Mouse (Mus musculus): Measurements from ENCODE around the gene Ahsg. TPM values are rescaled to one million over a fixed set of nuclear protein-coding genes. Genes with fewer than 3 reads are reported as not detected.
"Not testable (repeated sequence)": the region's sequence is repeated elsewhere in the genome, so short reads cannot be mapped to it uniquely, and the experiment has no call there.

Ahsg gene
- polyA plus RNA-seq, 1 experiment from 2014 or later: not detected

GRCm38 (mm10) chr16:22931431-22932200 lies 40.5 kb downstream of the Ahsg start:
- H3K36me3 ChIP-seq (replicated peaks; ENCODE audit: control insufficient read depth, insufficient read depth, low read depth, low read length): no peaks in the 10 kb centered on the region
- WGBS: 81% methylated on average over 11 of the region's 11 CpGs
- no peak for ATAC-seq (replicated peaks; ENCODE audit: insufficient number of reproducible peaks, low FRiP score, low TSS enrichment, low read depth)
- H3K27ac ChIP-seq (replicated peaks; ENCODE audit: low read depth, low read length): no peak overlapping the region
- no peak for DNase-seq (ENCODE audit: low spot score)
- no peak overlapping the region for H3K9ac ChIP-seq (replicated peaks; ENCODE audit: low read length)
- H3K9me3 ChIP-seq (replicated peaks; ENCODE audit: control insufficient read depth, low read length): no peaks in the 10 kb centered on the region
- no peak overlapping the region for H3K4me3 ChIP-seq (ENCODE audit: low read depth, low read length)
- no peaks in the 10 kb centered on the region for H3K4me1 ChIP-seq (ENCODE audit: control insufficient read depth, insufficient read depth, low read length)
- H3K4me2 ChIP-seq (ENCODE audit: low read depth, low read length): no peak overlapping the region
- H3K27me3 ChIP-seq (ENCODE audit: control insufficient read depth, insufficient read depth, low read length): no peaks in the 10 kb centered on the region

DNA sequence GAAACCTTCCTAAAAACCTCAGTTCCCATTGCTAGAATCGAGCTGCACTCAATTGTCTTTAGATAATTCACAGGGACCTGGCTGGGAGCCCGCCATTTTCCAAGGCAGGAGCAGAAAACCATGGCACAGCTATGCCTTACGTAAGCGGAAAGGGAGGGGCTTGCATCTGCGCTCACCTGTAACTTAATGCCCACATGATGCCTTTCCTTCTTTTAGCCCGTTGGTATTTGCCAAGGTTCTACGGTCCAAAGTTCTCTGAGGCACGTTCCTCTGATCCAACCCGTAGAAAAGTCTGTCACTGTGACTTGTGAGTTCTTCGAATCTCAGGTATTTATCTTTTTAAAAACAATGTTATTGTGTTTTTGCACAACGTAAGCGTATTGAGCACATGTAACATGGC lies 46.6 kb downstream of the Ahsg start:
- WGBS: 89% methylated on average over 12 of the region's 12 CpGs
- Histone ChIP-seq H3K36me3 (replicated peaks; ENCODE audit: control insufficient read depth, insufficient read depth, low read depth, low read length) (no peaks in the 10 kb centered on the region), H3K4me2 (ENCODE audit: low read depth, low read length) (no peak overlapping the region), H3K27me3 (ENCODE audit: control insufficient read depth, insufficient read depth, low read length) (no peaks in the 10 kb centered on the region), H3K9ac (replicated peaks; ENCODE audit: low read length) (no peak overlapping the region), H3K4me1 (ENCODE audit: control insufficient read depth, insufficient read depth, low read length) (no peaks in the 10 kb centered on the region), H3K27ac (replicated peaks; ENCODE audit: low read depth, low read length) (no peak overlapping the region), H3K9me3 (replicated peaks; ENCODE audit: control insufficient read depth, low read length) (no peaks in the 10 kb centered on the region), H3K4me3 (ENCODE audit: low read depth, low read length) (no peak overlapping the region)
- no peak for DNase-seq (ENCODE audit: low spot score)
- ATAC-seq (replicated peaks; ENCODE audit: insufficient number of reproducible peaks, low FRiP score, low TSS enrichment, low read depth): no peak

DNA sequence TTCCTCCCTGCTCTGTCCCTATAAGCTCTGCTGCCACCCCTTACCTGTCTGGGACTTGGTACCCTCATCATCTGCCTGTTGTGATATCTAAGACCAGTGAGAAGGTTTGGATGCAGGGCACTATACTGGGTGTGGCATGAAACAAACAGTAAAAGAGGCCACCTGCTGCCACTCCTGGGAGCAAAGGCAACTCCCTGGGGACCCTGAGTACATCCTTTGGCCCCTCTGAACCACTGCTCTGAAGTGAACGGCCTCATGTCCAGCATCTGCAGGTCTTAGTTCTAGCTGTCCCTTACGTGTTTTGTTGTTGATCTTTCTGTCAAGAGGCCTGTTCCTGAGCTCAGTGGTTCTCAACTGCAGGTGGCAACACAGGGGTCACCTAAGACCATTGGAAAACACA lies 47.5 kb downstream of the Ahsg start:
- Histone ChIP-seq H3K27me3 (ENCODE audit: control insufficient read depth, insufficient read depth, low read length) (no peaks in the 10 kb centered on the region), H3K9me3 (replicated peaks; ENCODE audit: control insufficient read depth, low read length) (no peaks in the 10 kb centered on the region), H3K4me1 (ENCODE audit: control insufficient read depth, insufficient read depth, low read length) (no peaks in the 10 kb centered on the region), H3K4me3 (ENCODE audit: low read depth, low read length) (no peak overlapping the region), H3K36me3 (replicated peaks; ENCODE audit: control insufficient read depth, insufficient read depth, low read depth, low read length) (no peaks in the 10 kb centered on the region), H3K4me2 (ENCODE audit: low read depth, low read length) (no peak overlapping the region), H3K9ac (replicated peaks; ENCODE audit: low read length) (no peak overlapping the region), H3K27ac (replicated peaks; ENCODE audit: low read depth, low read length) (no peak overlapping the region)
- WGBS: 76% methylated on average over 2 of the region's 2 CpGs
- DNase-seq (ENCODE audit: low spot score): no peak
- ATAC-seq (replicated peaks; ENCODE audit: insufficient number of reproducible peaks, low FRiP score, low TSS enrichment, low read depth): no peak

- 79% methylated on average over 8 of the region's 8 CpGs for WGBS
- H3K27me3 ChIP-seq (ENCODE audit: control insufficient read depth, insufficient read depth, low read length): no peaks in the 10 kb centered on the region
- no peaks in the 10 kb centered on the region for H3K9me3 ChIP-seq (replicated peaks; ENCODE audit: control insufficient read depth, low read length)
- H3K4me3 ChIP-seq (ENCODE audit: low read depth, low read length): no peak overlapping the region
- no peak overlapping the region for H3K27ac ChIP-seq (replicated peaks; ENCODE audit: low read depth, low read length)
- no peak overlapping the region for H3K9ac ChIP-seq (replicated peaks; ENCODE audit: low read length)
- H3K4me2 ChIP-seq (ENCODE audit: low read depth, low read length): no peak overlapping the region
- DNase-seq (ENCODE audit: low spot score) (no peak), ATAC-seq (replicated peaks; ENCODE audit: insufficient number of reproducible peaks, low FRiP score, low TSS enrichment, low read depth) (no peak)
- no peaks in the 10 kb centered on the region for H3K36me3 ChIP-seq (replicated peaks; ENCODE audit: control insufficient read depth, insufficient read depth, low read depth, low read length)
- no peaks in the 10 kb centered on the region for H3K4me1 ChIP-seq (ENCODE audit: control insufficient read depth, insufficient read depth, low read length)
Measured at GRCm38 (mm10) chr16:22939120-22939695, 48.1 kb downstream of the Ahsg start.

- not testable (repeated sequence) for DNase-seq (ENCODE audit: low spot score); ATAC-seq (replicated peaks; ENCODE audit: insufficient number of reproducible peaks, low FRiP score, low TSS enrichment, low read depth); H3K4me1 ChIP-seq (ENCODE audit: control insufficient read depth, insufficient read depth, low read length); H3K36me3 ChIP-seq (replicated peaks; ENCODE audit: control insufficient read depth, insufficient read depth, low read depth, low read length); H3K4me3 ChIP-seq (ENCODE audit: low read depth, low read length); H3K27me3 ChIP-seq (ENCODE audit: control insufficient read depth, insufficient read depth, low read length); H3K4me2 ChIP-seq (ENCODE audit: low read depth, low read length); H3K9ac ChIP-seq (replicated peaks; ENCODE audit: low read length); H3K27ac ChIP-seq (replicated peaks; ENCODE audit: low read depth, low read length); H3K9me3 ChIP-seq (replicated peaks; ENCODE audit: control insufficient read depth, low read length)
Measured at GRCm38 (mm10) chr16:22941825-22942476, 50.9 kb downstream of the Ahsg start.

- 80% methylated on average over 2 of the region's 2 CpGs for WGBS
- H3K27ac ChIP-seq (replicated peaks; ENCODE audit: low read depth, low read length): no peak overlapping the region
- H3K4me1 ChIP-seq (ENCODE audit: control insufficient read depth, insufficient read depth, low read length): no peaks in the 10 kb centered on the region
Measured at GRCm38 (mm10) chr16:22947371-22947770, 56.3 kb downstream of the Ahsg start.

More at GRCm38 (mm10) chr16:22947371-22947770, 56.3 kb downstream of the Ahsg start:
- Histone ChIP-seq H3K4me2 (ENCODE audit: low read depth, low read length) (no peak overlapping the region), H3K36me3 (replicated peaks; ENCODE audit: control insufficient read depth, insufficient read depth, low read depth, low read length) (no peaks in the 10 kb centered on the region), H3K9ac (replicated peaks; ENCODE audit: low read length) (no peak overlapping the region), H3K27me3 (ENCODE audit: control insufficient read depth, insufficient read depth, low read length) (no peaks in the 10 kb centered on the region), H3K9me3 (replicated peaks; ENCODE audit: control insufficient read depth, low read length) (no peaks in the 10 kb centered on the region), H3K4me3 (ENCODE audit: low read depth, low read length) (no peak overlapping the region)
- ATAC-seq (replicated peaks; ENCODE audit: insufficient number of reproducible peaks, low FRiP score, low TSS enrichment, low read depth): no peak
- DNase-seq (ENCODE audit: low spot score): no peak

Other genes starting within 250 kb of the Ahsg start
- 0.15 and 0.17 TPM in 2 replicates for gene Dgkg, start 234.1 kb upstream of the Ahsg start, polyA plus RNA-seq (2014; fragmentation: Nextera tagmentation; extraction: Ambion mirVana)
- 0.25 and 1.2 TPM in 2 replicates for gene Crygs, start 79.7 kb upstream of the Ahsg start, polyA plus RNA-seq (2014; fragmentation: Nextera tagmentation; extraction: Ambion mirVana)
- 37.9 and 40.6 TPM in 2 replicates for gene Tbccd1, start 33.6 kb upstream of the Ahsg start, polyA plus RNA-seq (2014; fragmentation: Nextera tagmentation; extraction: Ambion mirVana)
- gene Dnajb11, start 33.4 kb upstream of the Ahsg start, polyA plus RNA-seq (2014; fragmentation: Nextera tagmentation; extraction: Ambion mirVana): 111 and 115 TPM in 2 replicates
- 0.25 TPM in 1 of 2 replicates, not detected in the other for gene Fetub, start 27.1 kb downstream of the Ahsg start, polyA plus RNA-seq (2014; fragmentation: Nextera tagmentation; extraction: Ambion mirVana)
- gene Hrg, start 59.8 kb downstream of the Ahsg start, polyA plus RNA-seq (2014; fragmentation: Nextera tagmentation; extraction: Ambion mirVana): not detected in 2 replicates
- gene Kng2, start 138.2 kb downstream of the Ahsg start, polyA plus RNA-seq (2014; fragmentation: Nextera tagmentation; extraction: Ambion mirVana): not detected in 2 replicates
- not detected in 2 replicates for gene Kng1, start 166.6 kb downstream of the Ahsg start, polyA plus RNA-seq (2014; fragmentation: Nextera tagmentation; extraction: Ambion mirVana)
- 278 and 280 TPM in 2 replicates for gene Eif4a2, start 216.2 kb downstream of the Ahsg start, polyA plus RNA-seq (2014; fragmentation: Nextera tagmentation; extraction: Ambion mirVana)
- 235 and 245 TPM in 2 replicates for gene Rfc4, start 236.5 kb downstream of the Ahsg start, polyA plus RNA-seq (2014; fragmentation: Nextera tagmentation; extraction: Ambion mirVana)